Mouse (Mus musculus): ENCODE data around the gene 7530416G11Rik. TPM values are rescaled to one million over a fixed set of nuclear protein-coding genes. Genes with fewer than 3 reads are reported as not detected.
A peak's percentile ranks its signal among the peaks of the same experiment; 100 is the strongest.

The 7530416G11Rik gene
- polyA plus RNA-seq, 1 experiment from 2014 or later: not detected

- Histone ChIP-seq H3K36me3 (peaks cover 3% of the 10 kb centered on the region; the same call in 1 of the 2 replicates), H3K9me3 (no peaks in the 10 kb centered on the region), H3K4me2 (no peak overlapping the region), H3K4me3 (no peak overlapping the region), H3K27me3 (no peaks in the 10 kb centered on the region), H3K27ac (replicated peaks) (no peak overlapping the region), H3K9ac (no peak overlapping the region), H3K4me1 (replicated peaks) (peaks cover 14% of the 10 kb centered on the region)
- 33% methylated on average over 1 of the region's 1 CpGs for WGBS
- no peak for ATAC-seq (ENCODE audit: low FRiP score, low read depth)
Observed at GRCm38 (mm10) chr15:85477584-85477983, 25.4 kb downstream of the 7530416G11Rik start.

GRCm38 (mm10) chr15:85474697-85475096, 28.3 kb downstream of the 7530416G11Rik start:
- Histone ChIP-seq H3K9ac (no peak overlapping the region), H3K9me3 (no peaks in the 10 kb centered on the region), H3K27ac (replicated peaks) (no peak overlapping the region), H3K4me1 (replicated peaks) (0 out of 2 replicates have a peak, but pooled peaks cover 7% of the 10 kb centered on the region), H3K27me3 (no peaks in the 10 kb centered on the region), H3K4me3 (no peak overlapping the region), H3K4me2 (no peak overlapping the region), H3K36me3 (peaks cover 5% of the 10 kb centered on the region; the same call in 1 of the 2 replicates)
- WGBS: 65% methylated on average over 3 of the region's 3 CpGs
- ATAC-seq (ENCODE audit: low FRiP score, low read depth): no peak

GRCm38 (mm10) chr15:85469401-85469800, 33.6 kb downstream of the 7530416G11Rik start:
- H3K4me2 ChIP-seq: no peak overlapping the region
- H3K27ac ChIP-seq (replicated peaks): no peak overlapping the region
- H3K9me3 ChIP-seq: no peaks in the 10 kb centered on the region
- no peaks in the 10 kb centered on the region for H3K27me3 ChIP-seq
- H3K4me3 ChIP-seq: no peak overlapping the region
- 81% methylated on average over 6 of the region's 6 CpGs for WGBS
- H3K9ac ChIP-seq: no peak overlapping the region
- ATAC-seq (ENCODE audit: low FRiP score, low read depth): no peak
- H3K4me1 ChIP-seq (replicated peaks): peaks cover 17% of the 10 kb centered on the region
- H3K36me3 ChIP-seq: peaks cover 17% of the 10 kb centered on the region

GRCm38 (mm10) chr15:85466456-85467067, 36.5 kb downstream of the 7530416G11Rik start:
- Histone ChIP-seq H3K36me3 (peaks cover 23% of the 10 kb centered on the region; the same call in 1 of the 2 replicates), H3K4me3 (no peak overlapping the region), H3K4me2 (no peak overlapping the region), H3K27ac (replicated peaks) (peak overlapping the region; percentile 20), H3K9me3 (no peaks in the 10 kb centered on the region), H3K4me1 (replicated peaks) (peaks cover 42% of the 10 kb centered on the region), H3K9ac (no peak overlapping the region), H3K27me3 (no peaks in the 10 kb centered on the region)
- WGBS: 48% methylated on average over 5 of the region's 5 CpGs
- ATAC-seq (ENCODE audit: low FRiP score, low read depth): no peak

- H3K4me1 ChIP-seq (replicated peaks): peaks cover 57% of the 10 kb centered on the region
- WGBS: 31% methylated on average over 10 of the region's 10 CpGs
- no peak overlapping the region for H3K4me2 ChIP-seq
- H3K27ac ChIP-seq (replicated peaks): peak overlapping the region; percentile 75
- no peaks in the 10 kb centered on the region for H3K27me3 ChIP-seq
- no peak overlapping the region for H3K4me3 ChIP-seq
- ATAC-seq (ENCODE audit: low FRiP score, low read depth): no peak
- H3K36me3 ChIP-seq: peaks cover 23% of the 10 kb centered on the region; the same call in 1 of the 2 replicates
- H3K9me3 ChIP-seq: no peaks in the 10 kb centered on the region
- no peak overlapping the region for H3K9ac ChIP-seq
Observed at GRCm38 (mm10) chr15:85464823-85465565, 38.0 kb downstream of the 7530416G11Rik start.

GRCm38 (mm10) chr15:85464190-85464589, 38.8 kb downstream of the 7530416G11Rik start:
- Histone ChIP-seq H3K4me1 (replicated peaks) (peaks cover 65% of the 10 kb centered on the region), H3K36me3 (peaks cover 23% of the 10 kb centered on the region; the same call in 1 of the 2 replicates), H3K27me3 (no peaks in the 10 kb centered on the region), H3K4me2 (no peak overlapping the region), H3K9me3 (no peaks in the 10 kb centered on the region), H3K4me3 (no peak overlapping the region), H3K27ac (replicated peaks) (peak overlapping the region; percentile 75), H3K9ac (no peak overlapping the region)
- WGBS: 2% methylated on average over 5 of the region's 5 CpGs
- peak; percentile 29; the same call in 1 of the 2 replicates for ATAC-seq (ENCODE audit: low FRiP score, low read depth)

GRCm38 (mm10) chr15:85463027-85463790, 39.8 kb downstream of the 7530416G11Rik start:
- H3K27me3 ChIP-seq: no peaks in the 10 kb centered on the region

GRCm38 (mm10) chr15:85462138-85462537, 40.9 kb downstream of the 7530416G11Rik start:
- Histone ChIP-seq H3K27ac (replicated peaks) (peak overlapping the region; percentile 75), H3K4me2 (no peak overlapping the region), H3K4me1 (replicated peaks) (peaks cover 86% of the 10 kb centered on the region), H3K27me3 (no peaks in the 10 kb centered on the region), H3K4me3 (no peak overlapping the region), H3K9ac (no peak overlapping the region), H3K36me3 (peaks cover 14% of the 10 kb centered on the region; the same call in 1 of the 2 replicates), H3K9me3 (no peaks in the 10 kb centered on the region)
- WGBS: 38% methylated on average over 4 of the region's 4 CpGs
- no peak for ATAC-seq (ENCODE audit: low FRiP score, low read depth)

More at GRCm38 (mm10) chr15:85463027-85463790, 39.8 kb downstream of the 7530416G11Rik start:
- H3K9ac ChIP-seq: no peak overlapping the region
- 28% methylated on average over 13 of the region's 13 CpGs for WGBS
- no peaks in the 10 kb centered on the region for H3K9me3 ChIP-seq
- peak overlapping the region; percentile 75 for H3K27ac ChIP-seq (replicated peaks)
- no peak for ATAC-seq (ENCODE audit: low FRiP score, low read depth)
- no peak overlapping the region for H3K4me2 ChIP-seq
- peaks cover 16% of the 10 kb centered on the region; the same call in 1 of the 2 replicates for H3K36me3 ChIP-seq
- no peak overlapping the region for H3K4me3 ChIP-seq
- peaks cover 75% of the 10 kb centered on the region for H3K4me1 ChIP-seq (replicated peaks)

GRCm38 (mm10) chr15:85461541-85461940, 41.5 kb downstream of the 7530416G11Rik start:
- no peak overlapping the region for H3K4me3 ChIP-seq
- peak overlapping the region; percentile 75 for H3K27ac ChIP-seq (replicated peaks)
- H3K9ac ChIP-seq: no peak overlapping the region
- peak; percentile 60 for ATAC-seq (ENCODE audit: low FRiP score, low read depth)
- H3K4me1 ChIP-seq (replicated peaks): peaks cover 88% of the 10 kb centered on the region
- H3K36me3 ChIP-seq: peaks cover 14% of the 10 kb centered on the region; the same call in 1 of the 2 replicates
- H3K4me2 ChIP-seq: no peak overlapping the region
- no peaks in the 10 kb centered on the region for H3K9me3 ChIP-seq
- WGBS: 11% methylated on average over 4 of the region's 4 CpGs
- H3K27me3 ChIP-seq: no peaks in the 10 kb centered on the region

GRCm38 (mm10) chr15:85458631-85459082, 44.4 kb downstream of the 7530416G11Rik start:
- Histone ChIP-seq H3K36me3 (peaks cover 8% of the 10 kb centered on the region; the same call in 1 of the 2 replicates), H3K4me2 (no peak overlapping the region), H3K27me3 (no peaks in the 10 kb centered on the region), H3K4me1 (replicated peaks) (peaks cover 88% of the 10 kb centered on the region), H3K9me3 (no peaks in the 10 kb centered on the region), H3K27ac (replicated peaks) (peak overlapping the region; percentile 71), H3K4me3 (no peak overlapping the region), H3K9ac (no peak overlapping the region)
- ATAC-seq (ENCODE audit: low FRiP score, low read depth): 0 out of 2 replicates have a peak, but pooled peaks have one; percentile 46
- WGBS: 15% methylated on average over 4 of the region's 4 CpGs

GRCm38 (mm10) chr15:85457838-85458237, 45.2 kb downstream of the 7530416G11Rik start:
- Histone ChIP-seq H3K27me3 (no peaks in the 10 kb centered on the region), H3K9ac (no peak overlapping the region), H3K36me3 (peaks cover 3% of the 10 kb centered on the region), H3K4me1 (replicated peaks) (peaks cover 82% of the 10 kb centered on the region), H3K4me3 (no peak overlapping the region), H3K4me2 (no peak overlapping the region), H3K9me3 (no peaks in the 10 kb centered on the region), H3K27ac (replicated peaks) (peak overlapping the region; percentile 71)
- WGBS: 22% methylated on average over 8 of the region's 8 CpGs
- ATAC-seq (ENCODE audit: low FRiP score, low read depth): no peak

Measured in hindbrain, embryonic 15.5 days (tissue).